Mouse (Mus musculus) hindbrain, postnatal 0 days (tissue): ENCODE data around the gene Gm45716. TPM values are rescaled to one million over a fixed set of nuclear protein-coding genes. Genes with fewer than 3 reads are reported as not detected.

Source experiments
- ATAC-seq: fragments of 200-750 bp; cut with Nextera tagmentation; 2 replicates; pipeline ENCODE4 v1.8.0; 2017; ENCODE audit warnings: mild to moderate bottlenecking, moderate TSS enrichment, moderate library complexity
- DNase-seq: peaks from one replicate; pipeline ENCODE4 v3.0.0-alpha.2; 2015; ENCODE audit warnings: low spot score
- H3K27ac ChIP-seq: fragments of 300-500 bp; sonication (generic); 2 replicates; pipeline ENCODE4 v1.5.1; 2014; ENCODE audit warnings: mild to moderate bottlenecking
- H3K27me3 ChIP-seq: fragments of 300-500 bp; sonication (generic); 2 replicates; pipeline ENCODE4 v1.6.1; 2014; ENCODE audit warnings: low read length, mixed read lengths; ENCODE audit not compliant: insufficient read depth
- H3K36me3 ChIP-seq: fragments of 300-500 bp; sonication (generic); 2 replicates; pipeline ENCODE4 v1.6.1; 2014; ENCODE audit warnings: low read length, mixed read lengths; ENCODE audit not compliant: insufficient read depth
- H3K4me1 ChIP-seq: fragments of 300-500 bp; sonication (generic); 2 replicates; pipeline ENCODE4 v1.6.1; 2014; ENCODE audit warnings: antibody characterized with exemption, low read length, mixed read lengths; ENCODE audit not compliant: insufficient read depth
- H3K4me2 ChIP-seq: fragments of 300-500 bp; sonication (generic); 2 replicates; pipeline ENCODE4 v1.6.1; 2014; ENCODE audit warnings: low read depth, mild to moderate bottlenecking, low read length, moderate library complexity, mixed read lengths
- H3K4me3 ChIP-seq: fragments of 300-500 bp; sonication (generic); 2 replicates; pipeline ENCODE4 v1.5.1; 2014; ENCODE audit warnings: low read length
- H3K9ac ChIP-seq: fragments of 300-500 bp; sonication (generic); replicated peaks from 2 replicates; pipeline ENCODE4 v1.6.1; 2014; ENCODE audit warnings: mild to moderate bottlenecking, low read length, moderate library complexity, mixed read lengths
- H3K9me3 ChIP-seq: fragments of 300-500 bp; sonication (generic); 2 replicates; pipeline ENCODE4 v1.6.1; 2016; ENCODE audit warnings: low read length, mixed read lengths
- CTCF ChIP-seq: IDR thresholded peaks from 2 replicates; pipeline ENCODE4 v1.5.1; 2016; ENCODE audit warnings: antibody characterized with exemption, control low read depth, low read depth
- WGBS: fragments of 180-500 bp; shearing (Covaris S2); extraction: QIAGEN DNeasy Blood & Tissue Kit; methylation state at CpG from one replicate; pipeline ENCODE4 v1.1.7; 2014; 5-methylcytosine and 5-hydroxymethylcytosine counted together
- polyA plus RNA-seq: library from polyadenylated mRNA; unstranded; fragments of >200 nt; fragmentation: Nextera tagmentation; extraction: Ambion mirVana; gene quantifications from 2 replicates; pipeline ENCODE4 v1.2.1, GENCODE M21; 2015
- total RNA-seq: library from RNA; depleted of rRNA; stranded (reverse); fragments of >200 nt; gene quantifications from 2 replicates; pipeline ENCODE4 v1.2.3, GENCODE M21; 2014

The Gm45716 gene
- total and polyA plus RNA-seq, 2 experiments from 2014 or later, result 5.6 to 22.9 TPM

- 65% methylated on average over 5 of the region's 5 CpGs for WGBS
- ATAC-seq, result no peak
Observed at GRCm38 (mm10) chr11:90268934-90269333, 81.5 kb downstream of the Gm45716 start.

DNA sequence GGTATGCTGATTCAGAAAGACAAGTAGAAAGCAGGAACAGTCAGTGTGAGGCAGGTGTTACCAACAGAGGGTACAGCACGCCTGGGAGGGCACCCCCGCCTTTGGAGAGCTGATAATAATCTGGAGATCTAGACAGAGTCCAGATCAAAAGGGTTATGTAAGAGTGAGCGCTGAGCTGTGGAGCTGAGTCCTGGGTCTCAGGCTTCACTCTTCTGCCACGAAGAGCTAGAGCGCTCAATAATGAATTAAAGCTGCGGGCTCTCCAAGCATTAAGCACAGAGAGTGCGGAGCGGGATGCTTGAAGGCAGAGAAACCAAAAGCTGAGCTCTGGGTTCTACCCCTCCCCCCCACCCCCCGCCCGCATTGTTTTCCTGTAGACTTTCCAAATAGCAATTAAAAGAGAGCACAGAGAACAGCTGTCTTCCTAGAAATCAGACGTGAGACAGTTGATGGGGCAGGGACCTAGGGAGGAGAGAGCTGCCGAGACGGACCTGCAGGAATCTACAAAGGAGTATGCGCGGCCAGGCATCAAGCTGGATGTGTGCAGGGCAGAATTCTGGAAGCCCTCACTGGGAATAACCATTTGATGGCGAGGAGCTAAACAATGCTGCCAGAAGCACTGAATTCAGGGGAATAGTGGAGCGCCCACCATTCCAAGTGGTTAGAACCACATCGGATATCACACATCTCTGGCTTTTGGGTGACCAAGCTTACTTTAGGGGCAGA lies 82.1 kb downstream of the Gm45716 start:
- WGBS, result 40% methylated on average over 18 of the region's 18 CpGs
- Histone ChIP-seq H3K9me3 (no peaks in the 10 kb centered on the region), H3K4me1 (0 out of 2 replicates have a peak, but pooled peaks cover 4% of the 10 kb centered on the region), H3K27me3 (no peaks in the 10 kb centered on the region), H3K4me2 (no peak overlapping the region), H3K27ac (no peak overlapping the region), H3K4me3 (no peak overlapping the region), H3K36me3 (peaks cover 21% of the 10 kb centered on the region; the same call in 1 of the 2 replicates), H3K9ac (no peak overlapping the region)
- no peak for DNase-seq
- TF ChIP-seq CTCF, result no peak
- ATAC-seq, result no peak

More at GRCm38 (mm10) chr11:90268934-90269333, 81.5 kb downstream of the Gm45716 start:
- no peak for DNase-seq
- Histone ChIP-seq H3K36me3 (peaks cover 21% of the 10 kb centered on the region; the same call in 1 of the 2 replicates), H3K9me3 (no peaks in the 10 kb centered on the region), H3K27me3 (no peaks in the 10 kb centered on the region), H3K4me1 (0 out of 2 replicates have a peak, but pooled peaks cover 4% of the 10 kb centered on the region), H3K27ac (no peak overlapping the region), H3K9ac (no peak overlapping the region), H3K4me2 (no peak overlapping the region), H3K4me3 (no peak overlapping the region)
- TF ChIP-seq CTCF, result no peak

- 79% methylated on average over 11 of the region's 11 CpGs for WGBS
- H3K4me3 ChIP-seq, result no peak overlapping the region
- no peak for TF ChIP-seq CTCF
- peaks cover 21% of the 10 kb centered on the region; the same call in 1 of the 2 replicates for H3K36me3 ChIP-seq
- no peak for DNase-seq
- H3K9me3 ChIP-seq, result no peaks in the 10 kb centered on the region
- no peak overlapping the region for H3K4me2 ChIP-seq
- no peak overlapping the region for H3K9ac ChIP-seq
- 0 out of 2 replicates have a peak, but pooled peaks cover 4% of the 10 kb centered on the region for H3K4me1 ChIP-seq
- no peak overlapping the region for H3K27ac ChIP-seq
- no peaks in the 10 kb centered on the region for H3K27me3 ChIP-seq
- ATAC-seq, result no peak
Observed at GRCm38 (mm10) chr11:90270132-90270877, 82.8 kb downstream of the Gm45716 start.

- WGBS, result 37% methylated on average over 1 of the region's 1 CpGs
- 0 out of 2 replicates have a peak, but pooled peaks cover 4% of the 10 kb centered on the region for H3K4me1 ChIP-seq
- H3K9ac ChIP-seq, result no peak overlapping the region
- DNase-seq (no peak), ATAC-seq (no peak)
- H3K4me2 ChIP-seq, result no peak overlapping the region
- H3K27me3 ChIP-seq, result no peaks in the 10 kb centered on the region
- H3K36me3 ChIP-seq, result peaks cover 9% of the 10 kb centered on the region; the same call in 1 of the 2 replicates
- TF ChIP-seq CTCF, result no peak
- no peaks in the 10 kb centered on the region for H3K9me3 ChIP-seq
- H3K27ac ChIP-seq, result no peak overlapping the region
- no peak overlapping the region for H3K4me3 ChIP-seq
Observed at GRCm38 (mm10) chr11:90274187-90274586, 86.7 kb downstream of the Gm45716 start.

DNA sequence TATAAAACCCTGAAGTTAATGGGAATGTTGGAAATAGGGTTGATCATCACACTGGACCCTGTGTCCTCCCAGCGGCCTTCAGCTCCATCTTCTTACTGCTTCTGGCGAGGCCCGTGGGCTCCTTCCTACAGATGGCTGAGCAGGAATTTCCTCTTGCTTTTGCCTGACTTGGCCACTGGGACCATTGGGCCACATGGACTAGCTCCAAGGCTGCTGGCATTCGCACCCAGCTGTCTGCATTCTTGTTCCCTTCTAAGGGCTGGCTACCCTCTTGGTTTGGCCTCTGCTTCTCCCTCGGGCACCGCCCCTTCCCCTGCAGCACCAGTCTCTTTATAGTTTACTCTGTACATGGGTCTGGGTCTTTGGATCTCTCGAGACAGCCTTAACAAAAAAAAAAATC lies 88.2 kb downstream of the Gm45716 start:
- Histone ChIP-seq H3K36me3 (peaks cover 9% of the 10 kb centered on the region; the same call in 1 of the 2 replicates), H3K4me1 (no peaks in the 10 kb centered on the region), H3K27ac (no peak overlapping the region), H3K9ac (no peak overlapping the region), H3K4me3 (no peak overlapping the region), H3K4me2 (no peak overlapping the region), H3K9me3 (no peaks in the 10 kb centered on the region), H3K27me3 (no peaks in the 10 kb centered on the region)
- no peak for TF ChIP-seq CTCF
- DNase-seq (peak; percentile 40), ATAC-seq (no peak)
- WGBS, result 57% methylated on average over 7 of the region's 7 CpGs

- ATAC-seq (no peak), DNase-seq (peak; percentile 25)
- H3K27ac ChIP-seq, result no peak overlapping the region
- H3K9ac ChIP-seq, result no peak overlapping the region
- no peaks in the 10 kb centered on the region for H3K4me1 ChIP-seq
- WGBS, result 70% methylated on average over 8 of the region's 8 CpGs
- H3K9me3 ChIP-seq, result no peaks in the 10 kb centered on the region
- H3K36me3 ChIP-seq, result peaks cover 9% of the 10 kb centered on the region; the same call in 1 of the 2 replicates
- H3K4me3 ChIP-seq, result no peak overlapping the region
- no peak for TF ChIP-seq CTCF
- no peaks in the 10 kb centered on the region for H3K27me3 ChIP-seq
- H3K4me2 ChIP-seq, result no peak overlapping the region
Observed at GRCm38 (mm10) chr11:90276150-90276549, 88.7 kb downstream of the Gm45716 start.
